Mouse (Mus musculus) CD4-positive helper T cell, adult 2 months (primary cell): ENCODE results near the gene Mad2l2.
"Not testable (repeated sequence)": the region's sequence is repeated elsewhere in the genome, so short reads cannot be mapped to it uniquely, and the experiment has no call there.

Source experiments
- DNase-seq: peaks from one replicate; pipeline ENCODE4 v3.0.0-alpha.2; 2012; ENCODE audit warnings: low read depth, missing footprints, low spot score

Gene Mad2l2

GRCm38 (mm10) chr4:148169586-148169985 lies 39.4 kb downstream of the Mad2l2 start:
- DNase-seq: no peak

- peak; percentile 61 for DNase-seq
Observed at GRCm38 (mm10) chr4:148170842-148171241, 40.7 kb downstream of the Mad2l2 start.

- no peak for DNase-seq
Observed at GRCm38 (mm10) chr4:148171261-148171660, 41.1 kb downstream of the Mad2l2 start.

- DNase-seq: no peak
Observed at GRCm38 (mm10) chr4:148173811-148174494, 43.8 kb downstream of the Mad2l2 start.

GRCm38 (mm10) chr4:148174495-148174862 lies 44.3 kb downstream of the Mad2l2 start:
- DNase-seq: no peak

GRCm38 (mm10) chr4:148176603-148177002 lies 46.4 kb downstream of the Mad2l2 start:
- DNase-seq: not testable (repeated sequence)

- DNase-seq: no peak
Observed at GRCm38 (mm10) chr4:148177716-148178115, 47.5 kb downstream of the Mad2l2 start.

GRCm38 (mm10) chr4:148181483-148181882 lies 51.3 kb downstream of the Mad2l2 start:
- DNase-seq: no peak

GRCm38 (mm10) chr4:148182363-148182762 lies 52.2 kb downstream of the Mad2l2 start:
- no peak for DNase-seq

- DNase-seq: no peak
Observed at GRCm38 (mm10) chr4:148184564-148184963, 54.4 kb downstream of the Mad2l2 start.

GRCm38 (mm10) chr4:148185819-148186218 lies 55.6 kb downstream of the Mad2l2 start:
- no peak for DNase-seq

GRCm38 (mm10) chr4:148188767-148189166 lies 58.6 kb downstream of the Mad2l2 start:
- DNase-seq: not testable (repeated sequence)

- DNase-seq: no peak
Observed at GRCm38 (mm10) chr4:148192707-148193245, 62.6 kb downstream of the Mad2l2 start.

GRCm38 (mm10) chr4:148194400-148194799 lies 64.2 kb downstream of the Mad2l2 start:
- no peak for DNase-seq
